Comparison of ENCODE assay signal across 8 mouse cellular contexts in the genomic region with DNA sequence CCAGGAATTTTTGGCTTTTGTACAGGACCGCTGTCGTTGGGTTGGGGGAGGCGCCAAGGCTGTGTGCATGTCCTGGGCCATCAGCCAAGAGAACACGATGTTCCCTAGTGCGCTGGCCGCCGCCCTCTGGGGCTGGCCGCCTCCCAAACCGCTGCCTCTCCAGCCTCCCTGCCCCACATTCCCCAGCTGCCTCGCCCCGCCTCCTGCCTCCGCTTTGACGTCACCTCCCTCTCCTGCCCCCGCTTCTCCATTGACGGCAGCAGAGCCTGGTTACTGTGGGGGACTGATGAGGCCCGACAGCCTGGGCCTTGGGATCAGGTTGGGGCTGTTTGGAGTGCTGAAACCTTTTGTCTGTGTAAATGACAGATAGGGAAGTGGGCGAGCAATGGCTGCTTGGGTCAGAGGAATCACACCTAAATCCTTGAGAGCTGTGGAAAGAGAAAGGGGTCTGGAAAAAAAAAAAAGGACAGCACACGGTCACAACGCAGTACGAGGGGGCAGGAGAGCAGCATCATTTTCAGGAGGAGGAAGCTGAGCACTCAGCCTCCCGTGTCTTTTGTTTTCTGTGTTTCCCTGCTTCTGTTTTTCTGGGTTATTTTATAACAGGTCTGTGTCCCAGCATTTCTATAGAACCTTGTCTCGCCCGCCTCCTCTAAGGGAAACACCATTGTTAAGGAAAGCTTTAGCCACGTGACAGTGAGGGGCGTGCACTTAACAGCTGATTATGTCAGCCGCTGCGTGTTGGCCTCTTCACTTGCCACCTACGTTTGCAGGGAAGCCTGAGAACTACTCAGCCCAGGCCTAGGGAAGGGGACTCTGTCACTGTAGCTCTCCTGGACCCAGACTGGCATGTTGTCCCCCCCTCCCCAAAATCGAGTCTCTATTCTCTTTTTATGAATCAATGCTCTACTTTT. TPM values are rescaled to one million over a fixed set of nuclear protein-coding genes. Genes with fewer than 3 reads are reported as not detected.
DNase-seq lines count a peak whose midpoint lies in the region; ATAC-seq and TF ChIP-seq lines count a peak whose summit lies in the region.

No protein-coding gene starts in this region.

- peak overlapping the region; percentile 12; the same call in 1 of the 2 replicates for H3K9ac ChIP-seq in embryonic facial prominence, embryonic 15.5 days
- H3K9ac ChIP-seq in kidney, embryonic 14.5 days (ENCODE audit: low read depth, low read length): peak overlapping the region; percentile 74
- H3K9ac ChIP-seq in limb, embryonic 15.5 days: peak overlapping the region; percentile 41
- H3K9ac ChIP-seq in midbrain, postnatal 0 days (replicated peaks; ENCODE audit: low read length, poor library complexity, severe bottlenecking): peak overlapping the region; percentile 52

- peak overlapping the region; percentile 60 for H3K4me3 ChIP-seq in embryonic facial prominence, embryonic 15.5 days (replicated peaks)
- H3K4me3 ChIP-seq in kidney, embryonic 14.5 days (ENCODE audit: low read length): peak overlapping the region; percentile 62
- H3K4me3 ChIP-seq in limb, embryonic 15.5 days: peak overlapping the region; percentile 64
- peak overlapping the region; percentile 29 for H3K4me3 ChIP-seq in midbrain, postnatal 0 days (ENCODE audit: low read depth, low read length)

- peak; percentile 87 for DNase-seq in cerebellum, adult 11 months
- DNase-seq in heart, adult 9 months (ENCODE audit: low spot score in 2 of 2): peak; percentile 99
- DNase-seq in midbrain, postnatal 0 days (ENCODE audit: low spot score): peak; percentile 92
- peak; percentile 92 to 94 for DNase-seq in spleen, postnatal 14 days (ENCODE audit: low spot score in 2 of 2)

- ATAC-seq in cerebellum, adult (ENCODE audit: insufficient number of reproducible peaks, low FRiP score, low TSS enrichment): no peak
- ATAC-seq in embryonic facial prominence, embryonic 15.5 days (ENCODE audit: insufficient number of reproducible peaks, low FRiP score, low TSS enrichment, low read depth): peak; percentile 70
- peak; percentile 14 for ATAC-seq in kidney, embryonic 14.5 days (ENCODE audit: low FRiP score, low TSS enrichment)
- ATAC-seq in limb, embryonic 15.5 days (ENCODE audit: insufficient number of reproducible peaks, low FRiP score, low TSS enrichment, low read depth): peak; percentile 49
- peak; percentile 2 for ATAC-seq in midbrain, postnatal 0 days (ENCODE audit: low FRiP score)

- peak overlapping the region; percentile 68 for H3K4me2 ChIP-seq in embryonic facial prominence, embryonic 15.5 days (replicated peaks)
- H3K4me2 ChIP-seq in kidney, embryonic 14.5 days (replicated peaks; ENCODE audit: low read depth, low read length): peak overlapping the region; percentile 95
- H3K4me2 ChIP-seq in limb, embryonic 15.5 days: peak overlapping the region; percentile 90
- peak overlapping the region; percentile 94 for H3K4me2 ChIP-seq in midbrain, postnatal 0 days (ENCODE audit: low read depth, low read length, poor library complexity, severe bottlenecking)

- H3K9me3 ChIP-seq in embryonic facial prominence, embryonic 15.5 days (replicated peaks): no peaks in the 10 kb centered on the region
- H3K9me3 ChIP-seq in kidney, embryonic 14.5 days (ENCODE audit: control insufficient read depth, low read length): no peaks in the 10 kb centered on the region
- H3K9me3 ChIP-seq in limb, embryonic 15.5 days: no peaks in the 10 kb centered on the region
- no peaks in the 10 kb centered on the region for H3K9me3 ChIP-seq in midbrain, postnatal 0 days (ENCODE audit: low read length)

- peaks cover 40% of the 10 kb centered on the region for H3K4me1 ChIP-seq in embryonic facial prominence, embryonic 15.5 days
- H3K4me1 ChIP-seq in kidney, embryonic 14.5 days (ENCODE audit: control insufficient read depth, insufficient read depth, low read length): peaks cover 51% of the 10 kb centered on the region
- peaks cover 53% of the 10 kb centered on the region for H3K4me1 ChIP-seq in limb, embryonic 15.5 days
- peaks cover 23% of the 10 kb centered on the region for H3K4me1 ChIP-seq in midbrain, postnatal 0 days (ENCODE audit: insufficient read depth, low read length)

- WGBS in embryonic facial prominence, embryonic 15.5 days: 3% methylated on average over 29 of the region's 29 CpGs
- WGBS in kidney, embryonic 14.5 days: 4% methylated on average over 24 of the region's 29 CpGs
- WGBS in limb, embryonic 15.5 days: 2% methylated on average over 29 of the region's 29 CpGs
- WGBS in midbrain, postnatal 0 days: 2% methylated on average over 28 of the region's 29 CpGs

- no peaks in the 10 kb centered on the region for H3K27me3 ChIP-seq in embryonic facial prominence, embryonic 15.5 days
- no peaks in the 10 kb centered on the region for H3K27me3 ChIP-seq in kidney, embryonic 14.5 days (ENCODE audit: control insufficient read depth, insufficient read depth, low read length)
- H3K27me3 ChIP-seq in limb, embryonic 15.5 days: no peaks in the 10 kb centered on the region
- H3K27me3 ChIP-seq in midbrain, postnatal 0 days (ENCODE audit: insufficient read depth, low read length): no peaks in the 10 kb centered on the region

- peak overlapping the region; percentile 97 for H3K27ac ChIP-seq in embryonic facial prominence, embryonic 15.5 days (replicated peaks)
- peak overlapping the region; percentile 86 for H3K27ac ChIP-seq in kidney, embryonic 14.5 days (ENCODE audit: low read depth, low read length)
- H3K27ac ChIP-seq in limb, embryonic 15.5 days: peak overlapping the region; percentile 96
- H3K27ac ChIP-seq in midbrain, postnatal 0 days (ENCODE audit: low read depth, low read length): peak overlapping the region; percentile 83

- TF ChIP-seq CTCF in midbrain, postnatal 0 days (IDR thresholded peaks at IDR 0.05): no peak

- H3K36me3 ChIP-seq in embryonic facial prominence, embryonic 15.5 days: peaks cover 25% of the 10 kb centered on the region
- H3K36me3 ChIP-seq in kidney, embryonic 14.5 days (ENCODE audit: control insufficient read depth, insufficient read depth, low read length): peaks cover 23% of the 10 kb centered on the region
- H3K36me3 ChIP-seq in limb, embryonic 15.5 days: peaks cover 26% of the 10 kb centered on the region
- H3K36me3 ChIP-seq in midbrain, postnatal 0 days (ENCODE audit: insufficient read depth, low read length): peaks cover 12% of the 10 kb centered on the region

RNA-seq across cellular contexts. Expression of a gene that starts 2.2 kb away (rescaled TPM):
- 29.6 and 34.4 TPM in 2 replicates for polyA plus RNA-seq in embryonic facial prominence, embryonic 15.5 days (2015; fragmentation: Nextera tagmentation; extraction: Ambion mirVana)
- polyA plus RNA-seq in kidney, embryonic 14.5 days (2014; fragmentation: Nextera tagmentation; extraction: Ambion mirVana): 6.1 and 8.9 TPM in 2 replicates
- 24.3 and 28.9 TPM in 2 replicates for polyA plus RNA-seq in limb, embryonic 15.5 days (2015; fragmentation: Nextera tagmentation; extraction: Ambion mirVana)
- 28.5 and 47.1 TPM in 2 replicates for total RNA-seq in midbrain, postnatal 0 days (2014; rRNA removed)
- polyA plus RNA-seq in midbrain, postnatal 0 days (2015; fragmentation: Nextera tagmentation; extraction: Ambion mirVana): 11.8 and 15.4 TPM in 2 replicates

RNA-seq across cellular contexts. Expression of a gene that starts 9.0 kb away (rescaled TPM):
- 111 and 149 TPM in 2 replicates for polyA plus RNA-seq in embryonic facial prominence, embryonic 15.5 days (2015; fragmentation: Nextera tagmentation; extraction: Ambion mirVana)
- 57.5 and 86.5 TPM in 2 replicates for polyA plus RNA-seq in kidney, embryonic 14.5 days (2014; fragmentation: Nextera tagmentation; extraction: Ambion mirVana)
- polyA plus RNA-seq in limb, embryonic 15.5 days (2015; fragmentation: Nextera tagmentation; extraction: Ambion mirVana): 95.0 and 103 TPM in 2 replicates
- total RNA-seq in midbrain, postnatal 0 days (2014; rRNA removed): 144 and 157 TPM in 2 replicates
- 591 and 600 TPM in 2 replicates for polyA plus RNA-seq in midbrain, postnatal 0 days (2015; fragmentation: Nextera tagmentation; extraction: Ambion mirVana)

RNA-seq across cellular contexts. Expression of a gene that starts 23.0 kb away (rescaled TPM):
- polyA plus RNA-seq in embryonic facial prominence, embryonic 15.5 days (2015; fragmentation: Nextera tagmentation; extraction: Ambion mirVana): 0.55 and 0.64 TPM in 2 replicates
- polyA plus RNA-seq in kidney, embryonic 14.5 days (2014; fragmentation: Nextera tagmentation; extraction: Ambion mirVana): 0.23 and 0.41 TPM in 2 replicates
- polyA plus RNA-seq in limb, embryonic 15.5 days (2015; fragmentation: Nextera tagmentation; extraction: Ambion mirVana): 0.58 and 0.68 TPM in 2 replicates
- total RNA-seq in midbrain, postnatal 0 days (2014; rRNA removed): 1.2 and 2.1 TPM in 2 replicates
- polyA plus RNA-seq in midbrain, postnatal 0 days (2015; fragmentation: Nextera tagmentation; extraction: Ambion mirVana): 1.7 and 2.0 TPM in 2 replicates

RNA-seq across cellular contexts. Expression of a gene that starts 25.1 kb away (rescaled TPM):
- polyA plus RNA-seq in embryonic facial prominence, embryonic 15.5 days (2015; fragmentation: Nextera tagmentation; extraction: Ambion mirVana): 0.35 and 0.51 TPM in 2 replicates
- polyA plus RNA-seq in kidney, embryonic 14.5 days (2014; fragmentation: Nextera tagmentation; extraction: Ambion mirVana): 0.11 and 0.43 TPM in 2 replicates
- polyA plus RNA-seq in limb, embryonic 15.5 days (2015; fragmentation: Nextera tagmentation; extraction: Ambion mirVana): 0.40 and 0.49 TPM in 2 replicates
- 1.0 and 1.6 TPM in 2 replicates for total RNA-seq in midbrain, postnatal 0 days (2014; rRNA removed)
- 1.2 and 1.4 TPM in 2 replicates for polyA plus RNA-seq in midbrain, postnatal 0 days (2015; fragmentation: Nextera tagmentation; extraction: Ambion mirVana)

RNA-seq across cellular contexts. Expression of a gene that starts 26.6 kb away (rescaled TPM):
- polyA plus RNA-seq in embryonic facial prominence, embryonic 15.5 days (2015; fragmentation: Nextera tagmentation; extraction: Ambion mirVana): 102 and 137 TPM in 2 replicates
- 62.2 and 73.8 TPM in 2 replicates for polyA plus RNA-seq in kidney, embryonic 14.5 days (2014; fragmentation: Nextera tagmentation; extraction: Ambion mirVana)
- polyA plus RNA-seq in limb, embryonic 15.5 days (2015; fragmentation: Nextera tagmentation; extraction: Ambion mirVana): 64.8 and 65.5 TPM in 2 replicates
- total RNA-seq in midbrain, postnatal 0 days (2014; rRNA removed): 42.4 and 61.8 TPM in 2 replicates
- polyA plus RNA-seq in midbrain, postnatal 0 days (2015; fragmentation: Nextera tagmentation; extraction: Ambion mirVana): 23.8 and 27.8 TPM in 2 replicates

Comparison
In these comparisons a context has a peak if more than half of its experiments do, and no peak if none do; other contexts are left out.
1. H3K9ac ChIP-seq: peak in every context shown above with its lines; median percentile 74 in kidney, embryonic 14.5 days; 52 in midbrain, postnatal 0 days; 41 in limb, embryonic 15.5 days; 12 in embryonic facial prominence, embryonic 15.5 days.